Mouse (Mus musculus): ENCODE data around the gene Flot1. TPM values are rescaled to one million over a fixed set of nuclear protein-coding genes. Genes with fewer than 3 reads are reported as not detected.

Gene Flot1
- polyA plus RNA-seq, 1 experiment from 2014 or later: 59.3 TPM

- H3K36me3 ChIP-seq (ENCODE audit: control insufficient read depth, insufficient read depth, low read length): peaks cover 20% of the 10 kb centered on the region
- 0 out of 2 replicates have a peak, but pooled peaks cover 4% of the 10 kb centered on the region for H3K27me3 ChIP-seq (replicated peaks; ENCODE audit: control insufficient read depth, insufficient read depth, low read length)
- no peak for DNase-seq (ENCODE audit: low spot score)
- no peak for ATAC-seq (replicated peaks; ENCODE audit: low FRiP score)
- WGBS: 84% methylated on average over 13 of the region's 13 CpGs
- no peaks in the 10 kb centered on the region for H3K9me3 ChIP-seq (ENCODE audit: control insufficient read depth, low read length)
- peak overlapping the region; percentile 100 for H3K4me2 ChIP-seq
- peak overlapping the region; percentile 79 for H3K4me3 ChIP-seq (ENCODE audit: low read depth, low read length)
- peaks cover 32% of the 10 kb centered on the region for H3K4me1 ChIP-seq (replicated peaks; ENCODE audit: control insufficient read depth, insufficient read depth, low read length)
- no peak overlapping the region for H3K27ac ChIP-seq (ENCODE audit: low read depth, low read length)
- no peak overlapping the region for H3K9ac ChIP-seq (ENCODE audit: low read depth, low read length)
Measured at GRCm38 (mm10) chr17:35825109-35825850, 2.2 kb downstream of the Flot1 start.

DNA sequence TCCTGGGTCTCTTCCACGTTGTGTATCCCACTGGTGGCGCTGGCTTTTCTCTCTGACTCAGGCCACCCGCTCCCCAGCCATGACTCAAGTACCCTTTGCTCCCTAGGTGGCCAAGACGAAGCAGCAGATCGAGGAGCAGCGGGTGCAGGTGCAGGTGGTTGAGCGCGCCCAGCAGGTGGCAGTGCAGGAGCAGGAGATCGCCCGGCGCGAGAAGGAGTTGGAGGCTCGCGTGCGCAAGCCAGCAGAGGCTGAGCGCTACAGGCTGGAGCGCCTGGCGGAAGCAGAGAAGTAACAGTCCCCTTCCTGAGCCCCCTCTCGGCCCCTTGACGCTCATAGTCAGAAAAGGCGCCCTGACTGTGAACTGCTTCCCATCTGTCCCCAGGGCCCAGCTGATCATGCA lies 6.7 kb downstream of the Flot1 start:
- 2% methylated on average over 21 of the region's 21 CpGs for WGBS
- Histone ChIP-seq H3K36me3 (ENCODE audit: control insufficient read depth, insufficient read depth, low read length) (peaks cover 38% of the 10 kb centered on the region), H3K27ac (ENCODE audit: low read depth, low read length) (peak overlapping the region; percentile 61), H3K4me3 (ENCODE audit: low read depth, low read length) (peak overlapping the region; percentile 21; the same call in 1 of the 2 replicates), H3K4me1 (replicated peaks; ENCODE audit: control insufficient read depth, insufficient read depth, low read length) (peaks cover 25% of the 10 kb centered on the region), H3K9me3 (ENCODE audit: control insufficient read depth, low read length) (no peaks in the 10 kb centered on the region), H3K4me2 (peak overlapping the region; percentile 47), H3K27me3 (replicated peaks; ENCODE audit: control insufficient read depth, insufficient read depth, low read length) (no peaks in the 10 kb centered on the region), H3K9ac (ENCODE audit: low read depth, low read length) (peak overlapping the region; percentile 50; the same call in 1 of the 2 replicates)
- ATAC-seq (replicated peaks; ENCODE audit: low FRiP score) (peak; percentile 70), DNase-seq (ENCODE audit: low spot score) (peak; percentile 82)

DNA sequence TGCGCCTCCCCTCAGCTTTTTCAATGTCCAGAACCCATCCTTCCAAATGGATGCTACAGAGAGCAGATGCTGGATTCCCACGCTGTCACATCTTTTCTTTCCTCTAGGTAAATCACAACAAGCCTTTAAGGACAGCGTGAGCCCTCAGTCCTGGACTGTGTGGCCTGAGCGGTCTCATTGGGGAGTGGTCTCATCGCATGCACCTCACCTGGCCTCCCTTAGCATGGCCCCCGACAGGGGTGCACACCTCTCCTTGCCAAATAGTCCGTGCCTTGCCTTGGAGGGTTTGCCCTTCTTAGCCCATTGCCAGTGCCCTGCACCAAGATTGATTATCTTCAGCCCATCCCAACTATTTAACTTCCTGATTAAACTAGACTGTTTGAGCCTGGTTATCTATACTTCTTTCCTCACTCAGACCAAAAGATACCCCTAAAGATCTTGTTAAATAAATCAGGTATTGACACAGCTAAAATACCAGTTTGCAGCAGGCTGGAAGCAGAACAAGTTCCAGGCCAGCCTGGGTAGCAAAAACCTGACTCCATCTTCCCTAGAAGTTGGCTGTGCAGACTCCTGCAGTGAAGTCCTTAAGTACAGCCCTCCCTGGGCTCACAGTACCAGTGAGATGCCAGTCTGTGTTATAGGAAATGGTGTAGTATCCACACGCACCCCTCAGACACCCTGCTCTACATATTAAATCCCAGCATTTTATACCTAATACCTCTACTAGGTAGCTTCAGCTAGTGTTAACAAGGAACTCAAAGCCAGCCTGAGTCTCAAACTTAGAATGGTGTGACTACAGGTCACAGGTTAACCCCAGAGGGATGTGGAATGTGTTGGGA lies 9.6 kb downstream of the Flot1 start:
- DNase-seq (ENCODE audit: low spot score) (no peak), ATAC-seq (replicated peaks; ENCODE audit: low FRiP score) (no peak)
- Histone ChIP-seq H3K4me3 (ENCODE audit: low read depth, low read length) (no peak overlapping the region), H3K36me3 (ENCODE audit: control insufficient read depth, insufficient read depth, low read length) (peaks cover 44% of the 10 kb centered on the region), H3K4me1 (replicated peaks; ENCODE audit: control insufficient read depth, insufficient read depth, low read length) (peaks cover 29% of the 10 kb centered on the region), H3K9ac (ENCODE audit: low read depth, low read length) (no peak overlapping the region), H3K27me3 (replicated peaks; ENCODE audit: control insufficient read depth, insufficient read depth, low read length) (no peaks in the 10 kb centered on the region), H3K9me3 (ENCODE audit: control insufficient read depth, low read length) (no peaks in the 10 kb centered on the region), H3K27ac (ENCODE audit: low read depth, low read length) (no peak overlapping the region), H3K4me2 (no peak overlapping the region)
- WGBS: 74% methylated on average over 8 of the region's 8 CpGs

DNA sequence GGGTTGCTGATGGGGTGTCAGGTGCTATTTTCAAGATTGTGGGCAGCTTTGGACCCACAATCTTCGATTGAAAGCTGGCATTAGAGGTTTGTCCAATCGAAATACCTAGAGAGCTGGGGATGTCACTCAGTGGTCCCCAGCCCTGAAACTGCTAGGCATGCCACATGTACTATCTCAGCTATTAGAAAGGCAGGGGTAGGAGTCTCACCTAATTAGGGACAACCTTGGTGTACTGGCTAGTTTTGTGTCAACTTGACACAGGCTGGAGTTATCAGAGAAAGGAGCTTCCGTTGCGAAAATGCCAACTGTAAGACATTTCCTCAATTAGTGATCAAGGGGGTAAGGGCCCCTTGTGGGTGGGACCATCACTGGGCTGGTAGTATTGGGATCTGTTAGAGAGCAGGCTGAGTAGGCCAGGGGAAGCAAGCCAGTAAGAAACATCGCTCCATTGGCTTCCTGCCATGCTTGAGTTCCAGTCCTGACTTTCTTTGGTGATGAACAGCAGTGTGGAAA lies 10.3 kb downstream of the Flot1 start:
- H3K27me3 ChIP-seq (replicated peaks; ENCODE audit: control insufficient read depth, insufficient read depth, low read length): no peaks in the 10 kb centered on the region
- DNase-seq (ENCODE audit: low spot score): no peak
- no peak for ATAC-seq (replicated peaks; ENCODE audit: low FRiP score)
- peaks cover 29% of the 10 kb centered on the region for H3K4me1 ChIP-seq (replicated peaks; ENCODE audit: control insufficient read depth, insufficient read depth, low read length)
- no peaks in the 10 kb centered on the region for H3K9me3 ChIP-seq (ENCODE audit: control insufficient read depth, low read length)
- no peak overlapping the region for H3K4me2 ChIP-seq
- H3K4me3 ChIP-seq (ENCODE audit: low read depth, low read length): no peak overlapping the region
- WGBS: 20% methylated on average over 5 of the region's 5 CpGs
- no peak overlapping the region for H3K9ac ChIP-seq (ENCODE audit: low read depth, low read length)
- no peak overlapping the region for H3K27ac ChIP-seq (ENCODE audit: low read depth, low read length)
- peaks cover 38% of the 10 kb centered on the region for H3K36me3 ChIP-seq (ENCODE audit: control insufficient read depth, insufficient read depth, low read length)

DNA sequence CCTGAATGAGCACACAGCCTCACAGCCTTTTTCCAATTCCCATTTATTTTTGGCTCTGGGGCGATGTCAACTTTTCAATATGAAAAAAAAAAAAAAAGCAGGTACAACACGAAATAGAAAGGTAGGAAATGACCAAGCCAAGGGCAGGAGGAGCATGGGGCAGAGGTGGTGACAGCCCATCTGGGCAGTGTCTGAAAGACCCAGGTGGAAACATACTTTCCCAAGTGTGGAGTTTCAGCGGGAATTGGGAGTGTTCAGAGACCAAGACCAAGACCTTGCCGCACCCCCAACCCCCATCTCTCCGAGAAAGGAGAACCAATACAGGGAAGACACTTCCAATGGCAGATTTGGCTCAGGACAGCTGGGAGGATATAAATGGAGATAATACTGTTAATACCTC lies 10.9 kb downstream of the Flot1 start:
- Histone ChIP-seq H3K9me3 (ENCODE audit: control insufficient read depth, low read length) (no peaks in the 10 kb centered on the region), H3K4me3 (ENCODE audit: low read depth, low read length) (no peak overlapping the region), H3K27ac (ENCODE audit: low read depth, low read length) (peak overlapping the region; percentile 34; the same call in 1 of the 2 replicates), H3K4me2 (peak overlapping the region; percentile 95; the same call in 1 of the 2 replicates), H3K4me1 (replicated peaks; ENCODE audit: control insufficient read depth, insufficient read depth, low read length) (peaks cover 29% of the 10 kb centered on the region), H3K9ac (ENCODE audit: low read depth, low read length) (no peak overlapping the region), H3K36me3 (ENCODE audit: control insufficient read depth, insufficient read depth, low read length) (peaks cover 38% of the 10 kb centered on the region), H3K27me3 (replicated peaks; ENCODE audit: control insufficient read depth, insufficient read depth, low read length) (no peaks in the 10 kb centered on the region)
- no peak for ATAC-seq (replicated peaks; ENCODE audit: low FRiP score)
- WGBS: 50% methylated on average over 5 of the region's 5 CpGs
- DNase-seq (ENCODE audit: low spot score): no peak

DNA sequence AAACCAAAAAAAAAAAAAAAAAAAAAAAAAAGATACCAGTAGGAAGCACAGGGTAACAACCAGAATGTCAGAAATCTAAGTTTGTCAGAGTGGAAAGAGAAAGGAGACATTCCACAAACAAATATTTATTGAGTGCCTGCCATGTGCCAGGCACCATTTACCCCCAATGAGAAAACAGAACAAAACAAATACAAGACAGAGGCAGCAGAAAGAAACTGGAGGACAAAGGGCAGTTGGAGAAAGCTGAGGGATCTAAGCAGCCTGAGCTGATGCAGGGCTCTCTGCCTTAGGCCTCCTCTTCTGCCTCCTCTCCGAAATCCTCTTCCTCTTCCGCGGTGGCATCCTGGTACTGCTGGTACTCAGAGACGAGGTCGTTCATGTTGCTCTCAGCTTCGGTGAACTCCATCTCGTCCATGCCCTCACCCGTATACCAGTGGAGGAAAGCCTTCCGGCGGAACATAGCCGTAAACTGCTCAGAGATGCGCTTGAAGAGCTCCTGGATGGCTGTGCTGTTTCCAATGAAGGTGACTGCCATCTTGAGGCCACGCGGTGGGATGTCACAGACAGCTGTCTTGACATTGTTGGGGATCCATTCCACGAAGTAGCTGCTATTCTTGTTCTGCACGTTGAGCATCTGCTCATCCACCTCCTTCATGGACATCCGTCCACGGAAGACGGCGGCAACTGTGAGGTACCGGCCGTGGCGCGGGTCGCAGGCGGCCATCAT lies 11.8 kb downstream of the Flot1 start:
- 0 out of 2 replicates have a peak overlapping the region, but pooled peaks have one; percentile 35 for H3K27ac ChIP-seq (ENCODE audit: low read depth, low read length)
- H3K36me3 ChIP-seq (ENCODE audit: control insufficient read depth, insufficient read depth, low read length): peaks cover 38% of the 10 kb centered on the region
- no peaks in the 10 kb centered on the region for H3K9me3 ChIP-seq (ENCODE audit: control insufficient read depth, low read length)
- DNase-seq (ENCODE audit: low spot score) (no peak), ATAC-seq (replicated peaks; ENCODE audit: low FRiP score) (no peak)
- H3K27me3 ChIP-seq (replicated peaks; ENCODE audit: control insufficient read depth, insufficient read depth, low read length): no peaks in the 10 kb centered on the region
- H3K4me3 ChIP-seq (ENCODE audit: low read depth, low read length): peak overlapping the region; percentile 89
- peak overlapping the region; percentile 95 for H3K4me2 ChIP-seq
- WGBS: 77% methylated on average over 26 of the region's 26 CpGs
- peaks cover 37% of the 10 kb centered on the region for H3K4me1 ChIP-seq (replicated peaks; ENCODE audit: control insufficient read depth, insufficient read depth, low read length)
- H3K9ac ChIP-seq (ENCODE audit: low read depth, low read length): peak overlapping the region; percentile 99

DNA sequence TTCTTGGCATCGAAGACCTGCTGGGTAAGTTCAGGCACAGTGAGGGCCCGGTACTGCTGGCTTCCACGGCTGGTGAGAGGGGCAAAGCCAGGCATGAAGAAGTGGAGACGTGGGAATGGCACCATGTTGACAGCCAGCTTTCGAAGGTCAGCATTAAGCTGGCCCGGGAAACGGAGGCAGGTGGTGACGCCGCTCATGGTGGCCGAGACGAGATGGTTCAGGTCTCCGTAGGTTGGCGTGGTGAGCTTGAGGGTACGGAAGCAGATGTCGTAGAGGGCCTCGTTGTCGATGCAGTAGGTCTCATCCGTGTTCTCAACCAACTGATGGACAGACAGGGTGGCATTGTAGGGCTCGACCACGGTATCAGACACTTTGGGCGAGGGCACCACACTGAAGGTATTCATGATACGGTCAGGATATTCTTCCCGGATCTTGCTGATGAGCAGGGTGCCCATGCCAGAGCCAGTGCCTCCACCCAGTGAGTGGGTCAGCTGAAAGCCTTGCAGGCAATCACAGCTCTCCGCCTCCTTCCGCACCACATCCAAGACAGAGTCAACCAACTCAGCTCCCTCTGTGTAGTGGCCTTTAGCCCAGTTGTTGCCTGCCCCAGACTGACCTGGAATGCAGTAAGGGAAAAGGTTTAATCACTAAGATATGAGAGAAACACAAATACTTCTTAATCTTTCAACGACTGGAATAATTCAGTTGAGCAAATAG lies 12.6 kb downstream of the Flot1 start:
- H3K27me3 ChIP-seq (replicated peaks; ENCODE audit: control insufficient read depth, insufficient read depth, low read length): no peaks in the 10 kb centered on the region
- peak overlapping the region; percentile 89 for H3K4me3 ChIP-seq (ENCODE audit: low read depth, low read length)
- H3K27ac ChIP-seq (ENCODE audit: low read depth, low read length): peak overlapping the region; percentile 98; the same call in 1 of the 2 replicates
- ATAC-seq (replicated peaks; ENCODE audit: low FRiP score) (no peak), DNase-seq (ENCODE audit: low spot score) (no peak)
- 80% methylated on average over 26 of the region's 26 CpGs for WGBS
- H3K4me1 ChIP-seq (replicated peaks; ENCODE audit: control insufficient read depth, insufficient read depth, low read length): peaks cover 30% of the 10 kb centered on the region
- no peaks in the 10 kb centered on the region for H3K9me3 ChIP-seq (ENCODE audit: control insufficient read depth, low read length)
- H3K36me3 ChIP-seq (ENCODE audit: control insufficient read depth, insufficient read depth, low read length): peaks cover 36% of the 10 kb centered on the region
- peak overlapping the region; percentile 99 for H3K9ac ChIP-seq (ENCODE audit: low read depth, low read length)
- H3K4me2 ChIP-seq: peak overlapping the region; percentile 95

Data from liver, embryonic 11.5 days (tissue).